Mouse (Mus musculus): ENCODE measurements around the gene Hes2.

Gene Hes2

DNA sequence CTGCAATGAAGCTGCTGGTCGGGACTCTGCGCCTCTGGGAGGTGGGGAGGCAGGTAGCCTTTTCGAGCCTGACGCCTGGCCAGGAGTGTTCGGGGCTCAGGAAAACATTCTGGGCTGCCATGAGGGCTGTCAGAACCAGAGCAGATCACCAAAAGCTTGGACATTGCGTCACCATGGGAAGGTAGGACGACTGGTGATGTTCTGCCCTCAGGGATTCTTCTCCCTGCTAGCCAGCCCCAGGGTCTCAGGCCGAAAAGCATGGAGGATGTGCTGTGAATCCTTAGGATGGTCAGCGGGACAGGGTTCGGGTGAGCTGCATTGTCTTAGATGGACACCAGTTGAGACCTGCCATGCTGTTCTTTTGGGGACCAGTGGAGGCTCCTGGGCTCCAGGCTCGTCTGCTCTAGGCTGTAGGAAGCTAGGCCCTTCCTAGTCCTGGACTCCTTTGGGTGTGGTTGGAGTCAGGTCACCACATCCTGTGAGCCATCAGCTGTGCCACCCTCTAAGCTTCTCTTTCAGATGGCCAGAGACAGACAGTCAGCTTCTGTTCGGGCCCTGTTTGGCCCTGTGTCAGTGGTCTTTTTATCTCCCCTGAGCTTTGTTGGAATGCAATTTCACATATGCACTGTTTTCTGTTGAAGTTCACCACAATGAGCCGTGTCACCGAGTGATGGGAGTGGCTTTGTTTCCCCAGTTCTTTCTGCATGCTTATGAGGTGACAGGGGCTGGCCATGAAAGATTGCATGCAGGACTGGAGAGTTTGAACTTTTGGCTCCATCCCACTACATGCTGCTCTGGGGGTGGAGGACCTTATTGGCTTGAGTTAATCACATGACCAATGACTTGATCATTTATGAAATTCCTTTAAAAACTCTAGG, 27.8 kb downstream of the Hes2 start:
- no peak for DNase-seq

DNA sequence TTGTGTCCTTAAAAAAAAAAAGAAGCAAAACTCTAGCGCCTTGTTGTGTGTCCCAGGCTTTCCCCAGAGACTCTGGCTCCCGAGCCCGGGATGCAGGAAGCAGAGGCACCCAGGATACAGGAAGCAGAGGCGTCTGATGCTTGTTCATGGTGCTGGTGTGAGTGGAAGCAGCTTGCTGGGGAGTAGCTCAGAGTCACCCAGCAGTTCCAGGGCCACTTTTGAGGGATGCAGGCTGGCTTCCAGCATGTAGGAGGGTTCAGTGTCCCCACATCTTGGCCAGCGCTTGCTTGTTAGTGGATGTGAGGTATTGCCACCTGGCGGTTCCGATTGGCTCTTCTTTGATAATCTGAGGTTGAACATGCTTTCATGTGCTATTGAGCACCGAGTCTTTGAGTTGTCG, 28.5 kb downstream of the Hes2 start:
- no peak for DNase-seq

DNA sequence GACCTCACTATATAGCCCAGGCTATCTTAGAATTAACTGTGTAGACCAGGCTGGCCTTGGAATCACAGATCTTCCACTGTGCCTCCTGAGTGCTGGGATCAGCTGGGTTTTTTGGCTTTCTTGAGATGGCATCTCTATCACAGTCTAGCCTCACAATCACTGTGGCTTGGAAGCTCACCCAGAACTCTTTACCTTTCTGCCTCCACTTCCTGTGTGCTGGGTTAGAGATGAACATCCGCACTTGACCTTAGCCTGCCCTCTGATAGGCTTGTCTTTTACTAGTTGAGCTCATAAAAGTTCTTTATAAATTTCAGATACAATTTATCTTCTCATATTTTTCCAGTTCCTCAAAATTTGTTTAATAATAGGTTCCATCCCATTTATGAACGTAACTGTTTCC, 30.0 kb downstream of the Hes2 start:
- DNase-seq, result no peak

DNA sequence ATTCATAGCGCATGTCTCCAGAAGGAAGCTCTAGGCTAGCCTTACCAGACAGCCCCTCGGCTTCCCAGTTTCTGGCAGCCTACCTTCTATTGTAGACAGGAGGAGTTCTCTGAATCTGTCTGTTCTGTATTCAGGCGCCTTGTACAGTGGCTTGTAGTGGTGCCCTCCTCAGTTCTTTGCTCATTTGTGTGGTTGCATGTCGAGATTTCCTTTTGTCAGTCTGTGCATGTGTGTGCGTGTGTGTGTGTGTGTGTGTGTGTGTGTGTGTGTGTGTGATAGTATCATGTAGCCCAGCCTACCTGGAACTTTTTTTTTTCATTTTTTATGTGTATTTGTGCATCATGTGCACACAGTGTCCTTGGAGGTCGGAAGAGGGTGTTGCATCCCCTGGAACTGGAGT, 30.4 kb downstream of the Hes2 start:
- DNase-seq, result no peak

DNA sequence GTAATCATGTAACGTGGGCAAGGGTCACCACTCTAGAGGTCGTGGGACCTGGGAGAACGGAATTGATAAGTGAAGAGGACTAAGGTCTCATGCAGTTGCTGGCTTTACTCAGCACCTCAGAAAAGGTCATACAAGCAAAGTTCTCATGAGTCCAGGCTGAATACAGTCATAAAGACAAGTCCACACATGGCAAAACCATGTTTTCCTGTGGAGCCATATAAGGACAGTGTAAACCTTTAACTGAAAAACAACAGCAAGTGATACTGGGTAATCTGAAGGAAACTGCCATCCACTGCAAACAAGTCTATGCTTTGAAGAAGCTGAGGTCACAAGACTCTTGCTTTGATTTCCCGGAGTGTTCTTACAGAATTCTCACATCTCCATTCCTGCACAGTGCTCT, 31.0 kb downstream of the Hes2 start:
- no peak for DNase-seq

DNA sequence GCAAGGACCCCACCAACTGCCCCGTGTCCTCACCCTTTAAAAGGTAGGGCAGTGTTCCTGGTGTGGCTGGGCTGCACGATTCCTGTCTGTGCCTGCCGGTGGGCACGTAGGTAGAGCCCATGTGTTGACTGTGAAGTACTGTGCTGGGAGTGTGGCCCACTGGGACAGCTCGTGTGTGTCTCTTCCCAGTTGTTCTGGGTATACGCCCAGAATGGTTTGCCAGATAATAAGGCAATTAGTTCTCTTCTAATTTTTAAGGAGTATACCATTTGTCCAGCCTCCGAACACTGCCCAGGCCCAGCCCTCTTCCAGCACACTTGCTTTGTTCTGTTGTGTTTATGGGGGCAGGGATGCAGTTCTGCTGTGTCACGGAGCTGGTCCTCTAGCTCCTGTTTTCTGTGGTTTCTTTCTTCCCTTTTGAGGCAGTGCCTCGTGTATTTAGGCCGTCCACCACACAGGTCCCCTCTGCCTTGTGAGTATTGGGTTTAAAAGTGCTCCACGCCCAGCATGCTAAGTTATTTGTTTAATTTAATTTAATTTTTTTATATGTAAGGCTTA, 31.5 kb downstream of the Hes2 start:
- no peak for DNase-seq

DNA sequence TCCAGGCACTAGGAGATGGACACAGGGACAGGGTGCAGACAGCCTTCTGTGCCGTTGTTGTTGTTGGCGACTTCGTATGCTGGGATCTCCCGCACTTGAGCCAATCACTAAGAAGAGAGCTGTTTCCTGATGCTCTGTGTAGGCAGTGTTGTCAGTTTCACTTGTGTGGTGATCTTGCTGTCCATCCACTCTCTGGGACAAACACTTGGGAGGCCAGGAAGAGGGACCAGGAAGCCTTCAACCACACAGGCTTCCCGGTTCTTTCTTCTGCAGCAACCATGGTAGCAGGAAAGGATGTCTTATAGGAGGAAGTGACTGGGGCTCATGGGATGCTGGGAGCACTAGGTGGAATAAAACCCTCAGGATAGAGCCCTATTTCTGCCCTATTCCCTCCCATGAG, 32.0 kb downstream of the Hes2 start:
- no peak for DNase-seq

DNA sequence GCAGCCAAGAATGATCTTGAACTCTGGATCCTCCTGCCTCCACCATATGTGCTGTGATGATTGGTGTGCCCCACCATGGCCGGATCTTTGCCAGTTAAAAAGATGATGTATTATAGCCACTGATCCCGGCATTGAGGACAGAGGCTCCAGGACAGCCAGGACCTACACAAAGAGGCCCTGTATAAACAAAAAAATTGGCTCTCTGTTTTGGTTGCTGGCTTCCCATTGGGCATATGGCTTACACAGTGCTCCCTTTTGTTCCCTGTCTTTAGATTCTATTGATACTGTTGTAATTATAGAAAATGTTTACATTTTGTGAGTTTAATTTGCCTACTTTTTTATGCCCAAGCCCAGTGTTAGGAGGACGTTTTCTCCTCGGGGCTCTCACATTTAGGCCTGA, 33.9 kb downstream of the Hes2 start:
- DNase-seq, result no peak

DNA sequence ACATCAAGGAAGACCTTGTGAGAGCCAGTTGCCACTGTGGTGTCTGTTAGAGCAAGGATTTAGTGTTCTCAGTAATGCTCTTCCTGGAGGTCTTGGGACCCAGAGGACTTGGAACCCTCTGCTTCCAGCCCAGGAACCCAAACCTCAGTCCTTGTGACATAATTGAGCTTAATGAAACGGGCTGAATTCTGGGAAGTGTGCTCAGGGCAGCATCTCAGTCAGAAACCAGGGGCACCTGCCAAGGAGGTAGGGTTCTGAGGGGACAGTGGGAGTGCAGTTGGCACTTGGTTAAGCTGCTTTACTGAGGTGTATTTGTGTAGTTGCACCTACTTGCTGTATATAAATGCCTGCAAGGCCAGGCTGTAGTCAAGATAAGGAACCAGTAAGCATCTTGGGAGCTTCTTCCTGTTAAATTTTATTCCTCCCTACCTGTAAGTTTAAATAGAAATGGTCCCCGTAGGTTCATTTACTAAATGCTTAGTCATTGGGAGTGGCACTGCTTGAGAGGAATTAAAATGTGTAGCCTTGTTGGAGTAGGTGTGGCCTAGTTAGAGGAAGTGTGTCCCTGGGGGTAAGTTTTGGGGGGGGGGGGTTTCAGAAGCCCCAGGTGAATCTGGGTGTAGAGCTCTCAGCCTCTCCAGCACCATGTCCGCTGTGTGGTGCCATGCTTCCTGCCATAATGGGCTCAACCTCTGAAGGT, 36.0 kb downstream of the Hes2 start:
- DNase-seq, result peak; percentile 71 to 76

DNA sequence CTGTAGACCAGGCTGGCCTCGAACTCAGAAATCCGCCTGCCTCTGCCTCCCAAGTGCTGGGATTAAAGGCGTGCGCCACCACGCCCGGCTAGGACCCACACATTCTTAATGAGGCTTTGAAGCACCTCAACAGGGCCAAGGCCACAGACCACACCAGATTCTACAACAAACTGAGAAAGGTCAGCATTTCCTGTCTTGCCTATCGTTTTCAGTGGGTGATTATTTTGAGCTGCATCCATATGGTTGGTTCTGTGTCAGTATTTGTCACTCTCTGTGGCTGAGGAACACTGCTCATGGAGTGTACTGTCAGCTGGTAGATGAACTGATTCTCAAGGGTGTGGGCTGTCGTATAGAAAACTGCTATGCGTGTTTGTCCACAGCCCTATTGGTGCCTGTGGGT, 37.6 kb downstream of the Hes2 start:
- DNase-seq, result no peak

DNA sequence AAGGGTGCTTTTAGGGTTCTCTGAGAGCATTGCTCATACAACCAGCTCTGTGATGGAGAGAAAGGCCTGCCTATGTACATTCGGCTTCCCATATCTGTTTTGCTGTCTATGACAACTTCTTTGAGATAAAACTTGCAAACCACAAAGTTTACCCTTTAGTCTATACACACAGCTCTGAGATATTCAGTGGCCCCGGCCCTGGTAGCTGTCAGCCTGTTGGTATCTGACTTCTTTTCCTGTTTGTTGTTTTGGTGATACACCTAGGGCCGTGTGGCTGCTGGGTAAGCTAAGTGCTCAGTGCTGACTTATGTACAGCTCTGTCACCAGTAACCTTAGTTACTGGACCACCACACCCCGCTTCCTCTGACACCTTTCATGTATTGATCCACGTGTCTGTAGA, 38.9 kb downstream of the Hes2 start:
- no peak for DNase-seq

DNA sequence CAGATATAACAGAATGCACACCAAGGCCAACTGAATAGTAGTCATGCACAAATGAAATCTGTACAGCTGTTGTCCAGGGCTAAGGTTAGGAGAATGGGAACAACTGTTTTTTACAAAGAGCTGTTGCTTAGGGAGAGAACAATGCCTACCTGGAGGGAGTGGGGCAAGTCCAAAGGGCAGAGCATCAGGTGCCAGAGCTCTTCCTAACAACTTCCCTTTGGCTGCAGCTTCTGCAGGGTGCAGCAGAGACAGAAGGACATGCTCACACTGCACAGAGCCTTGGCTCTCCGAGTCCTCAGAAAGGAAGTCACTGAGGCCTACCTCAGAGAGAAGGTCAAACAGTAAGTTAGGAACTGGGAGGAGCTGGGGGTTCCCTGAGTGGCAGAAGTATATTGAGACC, 41.0 kb downstream of the Hes2 start:
- DNase-seq, result no peak

DNA sequence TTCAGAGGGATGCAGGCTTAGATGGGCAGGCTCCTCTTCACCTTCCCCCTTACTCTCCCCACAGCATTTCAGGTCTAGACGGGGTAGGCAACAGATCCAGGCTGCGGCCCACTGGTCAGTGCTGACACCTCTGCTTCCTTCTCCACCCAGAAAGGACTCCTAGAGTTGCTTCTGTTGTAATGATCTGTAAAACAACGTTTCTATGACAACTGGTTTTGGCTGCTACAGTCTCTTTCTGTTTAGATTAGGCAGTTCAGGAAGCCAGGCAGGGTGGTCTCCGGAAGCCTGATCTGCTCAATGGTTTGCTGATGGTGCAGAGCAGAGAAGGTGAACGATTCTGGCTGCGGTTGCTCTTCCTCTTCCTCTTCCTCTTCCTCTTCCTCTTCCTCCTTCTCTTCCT, 42.8 kb downstream of the Hes2 start:
- no peak for DNase-seq

DNA sequence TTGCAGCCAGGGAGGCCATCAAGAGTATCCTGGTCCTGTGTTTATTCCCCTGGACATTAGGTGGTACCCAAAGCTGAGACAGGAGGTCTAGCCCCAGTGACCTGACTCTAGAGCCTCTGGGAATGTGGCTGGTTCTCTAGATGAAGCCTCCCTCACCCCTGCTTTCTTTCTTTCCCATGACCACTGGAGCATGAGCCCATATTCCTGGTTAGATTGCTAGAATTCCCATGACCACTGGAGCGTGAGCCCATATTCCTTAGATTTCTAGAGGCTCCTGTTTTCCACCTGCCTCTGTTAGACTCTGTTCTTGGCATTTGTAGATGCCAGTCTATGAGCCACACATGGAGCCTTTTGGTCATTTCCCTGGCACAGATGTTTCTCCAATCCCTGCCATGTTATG, 43.8 kb downstream of the Hes2 start:
- DNase-seq, result no peak

DNA sequence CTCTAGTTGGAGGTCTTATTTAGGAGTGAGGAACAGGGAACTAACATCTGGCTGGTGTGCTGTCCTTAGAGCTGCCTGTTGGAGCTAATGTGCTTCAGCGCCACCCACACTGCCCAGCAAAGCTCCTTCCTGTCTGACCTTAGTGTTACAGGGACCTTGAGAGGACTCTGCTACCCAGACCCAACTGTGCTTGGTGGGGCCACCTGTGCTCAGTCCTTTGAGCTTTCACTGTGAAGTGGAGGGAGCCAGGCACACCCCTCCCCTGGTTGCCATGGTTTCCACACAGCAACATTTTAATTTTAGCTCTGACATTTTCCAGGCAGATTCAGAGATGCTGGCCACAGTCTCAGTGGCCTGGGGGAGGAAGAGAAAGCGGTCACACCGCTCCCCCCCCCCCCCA, 44.2 kb downstream of the Hes2 start:
- no peak for DNase-seq

DNA sequence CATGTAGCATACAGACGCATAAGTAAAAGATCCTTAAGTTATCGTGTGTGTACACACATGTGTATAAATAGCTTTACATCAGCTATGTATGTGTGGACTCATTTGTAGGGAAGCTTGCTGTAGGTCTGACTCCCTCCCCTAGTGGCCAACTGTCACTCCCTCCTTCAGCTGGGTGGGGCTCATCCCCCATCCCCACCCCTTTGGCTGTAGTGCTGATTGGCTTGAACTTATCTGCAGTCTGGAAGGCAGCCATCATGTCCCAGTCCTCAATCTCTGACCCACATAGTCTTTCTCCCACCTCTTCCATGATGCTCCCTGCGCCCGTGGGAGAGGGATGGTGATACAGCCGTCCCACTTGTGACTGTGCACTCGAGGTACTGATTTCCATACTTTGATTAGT, 46.0 kb downstream of the Hes2 start:
- DNase-seq, result peak in 1 of 2 experiments; percentile 17

DNA sequence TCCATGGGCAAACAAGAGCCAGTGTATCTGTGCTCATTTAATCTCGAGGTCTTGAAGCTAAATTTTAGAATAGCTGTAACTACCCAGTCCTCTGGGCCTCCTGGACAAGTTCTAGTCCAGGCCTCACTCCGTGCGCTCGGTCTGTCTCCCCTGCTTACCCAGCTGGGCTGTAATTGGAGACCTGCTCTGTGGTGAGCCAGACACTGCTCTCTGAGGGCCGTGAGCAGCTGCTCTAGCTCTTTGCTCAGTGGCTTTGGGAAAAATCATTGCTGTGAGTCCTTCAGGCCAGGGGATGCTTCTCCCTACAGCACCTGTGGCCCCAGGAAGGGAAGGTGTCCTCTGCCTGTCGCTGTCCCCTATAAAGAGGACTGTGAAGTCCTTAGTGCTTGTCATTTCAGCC, 47.5 kb downstream of the Hes2 start:
- DNase-seq, result no peak

DNA sequence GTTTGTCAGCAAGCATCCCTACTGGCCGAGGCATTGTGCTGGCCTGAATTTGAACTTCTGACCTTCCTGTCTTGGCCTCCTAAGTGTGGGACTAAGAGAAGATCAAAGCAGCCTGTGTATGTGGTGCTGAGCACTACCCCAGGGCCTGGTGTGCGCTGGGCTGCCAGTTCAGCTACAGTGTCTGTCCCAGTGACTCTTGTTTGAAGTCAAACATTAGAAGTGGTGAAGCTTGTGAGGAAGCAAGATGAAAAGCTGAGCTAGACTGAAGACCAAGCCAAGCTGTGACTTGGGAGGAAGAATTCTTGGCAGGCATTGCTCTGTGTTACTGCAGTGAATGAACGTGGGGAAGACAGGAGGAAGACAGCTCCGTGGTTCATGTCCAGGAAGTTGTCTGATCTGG, 51.0 kb downstream of the Hes2 start:
- DNase-seq, result no peak
